Mouse (Mus musculus) testis, postnatal 14 days (tissue): ENCODE measurements around the gene Sh2d3c.

Experiments used
- DNase-seq: peaks from one replicate; pipeline ENCODE4 v3.0.0; 2021; ENCODE audit warnings: low spot score

Sh2d3c gene

GRCm38 (mm10) chr2:32699680-32700079 lies 21.2 kb upstream of the Sh2d3c start:
- DNase-seq = no peak

GRCm38 (mm10) chr2:32700966-32701743 lies 19.7 kb upstream of the Sh2d3c start:
- DNase-seq = no peak

GRCm38 (mm10) chr2:32703046-32703445 lies 17.8 kb upstream of the Sh2d3c start:
- no peak for DNase-seq

GRCm38 (mm10) chr2:32704021-32704421 lies 16.8 kb upstream of the Sh2d3c start, which contains the start of gene Fpgs:
Gene Fpgs, minus strand, starts transcription at chr2:32704145.
- no peak for DNase-seq

- DNase-seq = no peak
Observed at GRCm38 (mm10) chr2:32705018-32705417, 15.8 kb upstream of the Sh2d3c start.

- no peak for DNase-seq
Observed at GRCm38 (mm10) chr2:32706971-32707370, 13.9 kb upstream of the Sh2d3c start.

- no peak for DNase-seq
Observed at GRCm38 (mm10) chr2:32708643-32709042, 12.2 kb upstream of the Sh2d3c start.

GRCm38 (mm10) chr2:32709521-32710137 lies 11.2 kb upstream of the Sh2d3c start:
- DNase-seq = no peak

GRCm38 (mm10) chr2:32710425-32710824 lies 10.4 kb upstream of the Sh2d3c start:
- no peak for DNase-seq

GRCm38 (mm10) chr2:32711301-32712056 lies 9.4 kb upstream of the Sh2d3c start:
- DNase-seq = no peak

GRCm38 (mm10) chr2:32712108-32712551 lies 8.7 kb upstream of the Sh2d3c start:
- DNase-seq = peak; percentile 78

GRCm38 (mm10) chr2:32712586-32712933 lies 8.3 kb upstream of the Sh2d3c start:
- peak; percentile 94 for DNase-seq

GRCm38 (mm10) chr2:32712934-32713817 lies 7.7 kb upstream of the Sh2d3c start, which contains the start of gene Cdk9:
Gene Cdk9, minus strand, starts transcription at chr2:32713076.
- DNase-seq = peak; percentile 90

GRCm38 (mm10) chr2:32714117-32714986 lies 6.5 kb upstream of the Sh2d3c start:
- DNase-seq = no peak

GRCm38 (mm10) chr2:32714987-32715425 lies 5.8 kb upstream of the Sh2d3c start:
- DNase-seq = no peak

GRCm38 (mm10) chr2:32718761-32719160 lies 2.1 kb upstream of the Sh2d3c start:
- no peak for DNase-seq

GRCm38 (mm10) chr2:32720053-32720452 lies 802 bp upstream of the Sh2d3c start:
- no peak for DNase-seq

- DNase-seq = no peak
Observed at GRCm38 (mm10) chr2:32722046-32722445, 1.2 kb downstream of the Sh2d3c start.

GRCm38 (mm10) chr2:32722581-32722980 lies 1.7 kb downstream of the Sh2d3c start:
- no peak for DNase-seq

- no peak for DNase-seq
Observed at GRCm38 (mm10) chr2:32724149-32724548, 3.3 kb downstream of the Sh2d3c start.
